Mouse (Mus musculus) liver, embryonic 14.5 days (tissue): Measurements from ENCODE around the gene Serf1.

Source experiments
- CTCF ChIP-seq: IDR thresholded peaks from 2 replicates; pipeline ENCODE4 v1.5.1; 2016; ENCODE audit warnings: antibody characterized with exemption, low read depth, control low read depth
- EP300 ChIP-seq: IDR thresholded peaks from 2 replicates; pipeline ENCODE4 v1.6.1; 2016; ENCODE audit warnings: antibody characterized with exemption, low read depth

DNA sequence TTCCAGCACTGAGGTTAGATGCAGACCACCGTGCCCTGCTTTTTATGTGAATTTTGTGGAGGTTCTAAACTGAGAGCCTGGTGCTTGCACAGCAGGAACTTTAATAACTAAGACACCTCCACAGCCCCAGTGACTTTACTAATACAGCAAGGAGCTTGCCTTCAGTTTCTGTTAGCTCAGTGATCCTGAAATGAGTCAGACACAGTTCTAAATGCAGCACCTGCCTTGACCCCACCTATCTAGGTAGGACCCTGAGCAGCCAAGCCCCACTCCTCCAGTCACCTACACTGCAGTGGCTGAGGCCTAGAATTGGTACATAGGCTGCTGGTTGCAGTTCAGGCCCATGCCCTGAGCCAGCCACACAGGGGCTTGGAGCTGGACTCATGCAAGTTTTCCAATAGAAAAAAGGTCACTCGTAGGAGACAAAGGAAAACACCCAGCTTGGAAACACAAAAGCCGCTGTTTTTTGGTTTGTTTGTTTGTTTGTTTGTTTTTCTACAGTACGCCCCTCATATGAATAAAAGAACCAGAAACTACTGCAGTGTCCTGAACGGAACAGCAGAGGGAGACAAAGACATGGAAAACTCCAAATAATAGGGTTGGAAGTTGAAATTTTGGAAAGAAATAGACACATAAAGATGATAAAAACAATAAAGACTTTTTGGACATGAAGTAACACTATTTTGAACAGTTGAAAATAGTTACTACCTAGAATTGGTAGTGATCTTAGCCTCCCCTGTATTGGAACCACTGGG lies 4.6 kb downstream of the Serf1 start:
- TF ChIP-seq CTCF (peak; percentile 38; the same call in 1 of the 2 replicates), EP300 (no peak)
